Mouse (Mus musculus): ENCODE results near the gene Gzf1. TPM values are rescaled to one million over a fixed set of nuclear protein-coding genes. Genes with fewer than 3 reads are reported as not detected.

Gene Gzf1
- polyA plus RNA-seq, 2 experiments, result 15.3 to 21.6 TPM

DNA sequence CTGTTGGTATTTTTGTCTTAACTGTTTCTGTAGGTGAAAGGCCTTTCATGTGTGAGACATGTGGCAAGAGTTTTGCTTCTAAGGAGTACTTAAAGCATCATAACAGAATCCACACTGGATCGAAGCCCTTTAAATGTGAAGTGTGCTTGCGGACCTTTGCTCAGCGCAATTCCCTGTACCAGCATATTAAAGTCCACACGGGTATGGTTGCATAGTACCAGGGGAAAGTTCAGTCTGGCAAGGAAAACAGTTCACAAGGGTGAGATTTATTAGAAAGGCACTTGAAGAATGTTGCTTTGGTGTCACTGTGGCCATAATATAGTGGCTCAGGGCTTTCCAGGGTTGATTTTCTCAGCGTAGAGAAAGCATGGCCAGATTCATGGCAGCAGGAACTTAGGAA lies 7.1 kb downstream of the Gzf1 start:
- Histone ChIP-seq H3K27me3 (ENCODE audit: control insufficient read depth, insufficient read depth, low read length) (no peaks in the 10 kb centered on the region), H3K4me2 (replicated peaks; ENCODE audit: low read depth, low read length, severe bottlenecking) (no peak overlapping the region), H3K4me1 (ENCODE audit: control insufficient read depth, insufficient read depth, low read length) (no peaks in the 10 kb centered on the region), H3K9me3 (ENCODE audit: control insufficient read depth, low read length) (no peaks in the 10 kb centered on the region), H3K36me3 (ENCODE audit: control insufficient read depth, insufficient read depth, low read length) (peaks cover 76% of the 10 kb centered on the region), H3K27ac (replicated peaks; ENCODE audit: low read depth, low read length) (no peak overlapping the region), H3K4me3 (replicated peaks; ENCODE audit: low read length) (no peak overlapping the region), H3K9ac (ENCODE audit: low read depth, low read length, severe bottlenecking) (no peak overlapping the region)
- no peak for ATAC-seq (ENCODE audit: low FRiP score, low read depth)
- 91% methylated on average over 5 of the region's 5 CpGs for WGBS
- DNase-seq (ENCODE audit: low spot score), result no peak
- no peak for TF ChIP-seq POLR2A (IDR thresholded peaks at IDR 0.05; ENCODE audit: borderline replicate concordance, extremely low read depth, insufficient read depth, insufficient read length)

DNA sequence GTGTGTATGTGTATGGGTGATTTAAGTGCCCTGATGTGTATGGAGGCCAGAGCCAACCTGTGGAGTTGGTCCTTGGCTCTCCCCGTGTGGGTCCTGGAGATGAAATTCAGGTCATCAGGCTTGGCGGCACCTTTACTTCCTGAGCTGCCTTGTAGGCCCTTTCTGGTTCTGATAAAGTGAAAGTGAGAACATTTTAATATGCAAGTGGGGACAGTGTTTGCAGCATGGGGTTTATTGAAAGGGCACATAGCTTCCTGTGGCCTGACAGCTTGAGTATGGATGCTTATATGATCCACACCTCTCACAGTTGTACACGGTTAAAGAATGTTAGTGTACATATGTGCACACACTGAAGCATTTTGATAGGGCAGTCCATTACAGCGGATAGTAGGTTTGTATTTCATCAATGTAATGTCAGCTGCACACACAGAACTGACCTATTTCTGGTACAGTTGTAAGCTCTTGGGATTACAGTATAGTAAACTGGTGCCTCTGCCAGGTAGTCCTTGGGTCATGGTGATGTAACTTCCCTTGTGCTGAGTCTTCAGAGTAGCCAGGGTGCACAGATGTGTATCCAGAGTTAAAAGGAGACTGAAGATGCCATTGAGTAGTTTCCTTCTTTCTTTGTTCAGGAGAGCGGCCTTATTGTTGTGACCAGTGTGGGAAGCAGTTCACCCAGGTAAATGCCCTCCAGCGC lies 8.8 kb downstream of the Gzf1 start:
- Histone ChIP-seq H3K36me3 (ENCODE audit: control insufficient read depth, insufficient read depth, low read length) (peaks cover 69% of the 10 kb centered on the region), H3K27me3 (ENCODE audit: control insufficient read depth, insufficient read depth, low read length) (no peaks in the 10 kb centered on the region), H3K9ac (ENCODE audit: low read depth, low read length, severe bottlenecking) (no peak overlapping the region), H3K4me2 (replicated peaks; ENCODE audit: low read depth, low read length, severe bottlenecking) (no peak overlapping the region), H3K27ac (replicated peaks; ENCODE audit: low read depth, low read length) (no peak overlapping the region), H3K9me3 (ENCODE audit: control insufficient read depth, low read length) (no peaks in the 10 kb centered on the region), H3K4me1 (ENCODE audit: control insufficient read depth, insufficient read depth, low read length) (peaks cover 6% of the 10 kb centered on the region), H3K4me3 (replicated peaks; ENCODE audit: low read length) (no peak overlapping the region)
- DNase-seq (ENCODE audit: low spot score) (no peak), ATAC-seq (ENCODE audit: low FRiP score, low read depth) (no peak)
- 92% methylated on average over 6 of the region's 6 CpGs for WGBS
- TF ChIP-seq POLR2A (IDR thresholded peaks at IDR 0.05; ENCODE audit: borderline replicate concordance, extremely low read depth, insufficient read depth, insufficient read length), result no peak

DNA sequence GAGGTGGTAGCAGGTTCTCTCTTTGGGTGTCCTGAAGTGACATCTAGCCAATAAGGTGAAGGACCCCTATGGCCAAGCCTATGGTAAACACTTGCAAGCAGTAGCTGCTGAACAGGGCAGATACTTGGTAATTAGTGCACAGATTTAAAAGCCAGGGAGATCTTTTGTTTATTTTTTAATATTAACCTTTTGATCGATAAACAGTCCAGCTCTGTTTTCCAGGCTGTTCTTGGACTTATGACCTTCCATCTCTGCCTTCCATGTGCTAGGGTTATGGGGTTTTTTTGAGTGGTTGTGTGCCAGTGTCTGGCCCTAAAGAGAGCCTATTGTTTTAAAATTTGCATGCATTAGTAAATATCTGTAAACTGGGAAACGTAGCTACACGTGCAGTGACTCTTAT lies 9.5 kb downstream of the Gzf1 start:
- no peak overlapping the region for H3K4me3 ChIP-seq (replicated peaks; ENCODE audit: low read length)
- no peaks in the 10 kb centered on the region for H3K27me3 ChIP-seq (ENCODE audit: control insufficient read depth, insufficient read depth, low read length)
- peaks cover 6% of the 10 kb centered on the region for H3K4me1 ChIP-seq (ENCODE audit: control insufficient read depth, insufficient read depth, low read length)
- H3K9me3 ChIP-seq (ENCODE audit: control insufficient read depth, low read length), result no peaks in the 10 kb centered on the region
- peaks cover 68% of the 10 kb centered on the region for H3K36me3 ChIP-seq (ENCODE audit: control insufficient read depth, insufficient read depth, low read length)
- ATAC-seq (ENCODE audit: low FRiP score, low read depth) (no peak), DNase-seq (ENCODE audit: low spot score) (no peak)
- H3K4me2 ChIP-seq (replicated peaks; ENCODE audit: low read depth, low read length, severe bottlenecking), result no peak overlapping the region
- 95% methylated on average over 3 of the region's 3 CpGs for WGBS
- no peak overlapping the region for H3K27ac ChIP-seq (replicated peaks; ENCODE audit: low read depth, low read length)
- H3K9ac ChIP-seq (ENCODE audit: low read depth, low read length, severe bottlenecking), result no peak overlapping the region
- no peak for TF ChIP-seq POLR2A (IDR thresholded peaks at IDR 0.05; ENCODE audit: borderline replicate concordance, extremely low read depth, insufficient read depth, insufficient read length)

DNA sequence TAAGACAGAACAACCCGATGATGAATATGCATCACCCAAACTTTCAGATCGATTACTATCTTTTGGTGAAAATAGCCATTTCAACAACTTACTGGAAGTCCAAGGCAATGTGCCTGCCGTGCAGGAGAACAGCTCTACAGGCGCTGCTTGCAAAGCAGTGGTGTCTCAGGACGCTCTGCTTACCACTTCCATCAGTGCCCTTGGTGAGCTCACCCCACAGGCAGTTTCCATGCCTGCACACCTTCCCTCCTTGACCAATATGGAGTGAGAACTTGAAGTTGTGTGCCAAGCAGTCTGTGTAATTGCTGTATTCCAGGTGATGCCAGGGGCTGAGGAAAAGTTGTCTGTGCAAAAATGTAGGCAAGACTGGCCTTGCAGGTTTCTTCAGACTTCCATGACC lies 10.0 kb downstream of the Gzf1 start:
- TF ChIP-seq POLR2A (IDR thresholded peaks at IDR 0.05; ENCODE audit: borderline replicate concordance, extremely low read depth, insufficient read depth, insufficient read length), result no peak
- DNase-seq (ENCODE audit: low spot score) (no peak), ATAC-seq (ENCODE audit: low FRiP score, low read depth) (no peak)
- 97% methylated on average over 5 of the region's 5 CpGs for WGBS
- peaks cover 64% of the 10 kb centered on the region for H3K36me3 ChIP-seq (ENCODE audit: control insufficient read depth, insufficient read depth, low read length)
- H3K4me1 ChIP-seq (ENCODE audit: control insufficient read depth, insufficient read depth, low read length), result peaks cover 6% of the 10 kb centered on the region
- H3K27me3 ChIP-seq (ENCODE audit: control insufficient read depth, insufficient read depth, low read length), result no peaks in the 10 kb centered on the region
- no peak overlapping the region for H3K4me2 ChIP-seq (replicated peaks; ENCODE audit: low read depth, low read length, severe bottlenecking)
- no peak overlapping the region for H3K27ac ChIP-seq (replicated peaks; ENCODE audit: low read depth, low read length)
- H3K4me3 ChIP-seq (replicated peaks; ENCODE audit: low read length), result no peak overlapping the region
- no peak overlapping the region for H3K9ac ChIP-seq (ENCODE audit: low read depth, low read length, severe bottlenecking)
- H3K9me3 ChIP-seq (ENCODE audit: control insufficient read depth, low read length), result no peaks in the 10 kb centered on the region

DNA sequence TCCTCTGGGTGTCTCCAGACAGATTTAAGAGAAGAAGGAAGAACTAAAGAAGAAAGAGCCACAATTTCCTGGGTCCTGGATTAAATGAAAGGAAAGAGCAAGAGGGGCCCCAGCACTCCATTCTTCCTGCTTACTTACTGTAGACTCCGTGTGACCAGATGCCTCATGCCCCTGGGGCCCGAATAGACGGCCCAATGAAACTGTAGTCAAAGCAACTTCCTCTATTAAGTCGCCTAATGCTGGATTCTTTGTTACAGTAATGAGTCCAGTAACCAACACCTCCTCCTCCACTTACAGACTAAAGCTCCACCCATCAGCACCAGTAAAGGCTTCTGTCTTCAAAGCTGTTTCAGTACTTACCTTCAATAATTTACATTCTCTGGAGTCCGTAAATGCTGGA lies 17.7 kb downstream of the Gzf1 start:
- Histone ChIP-seq H3K27me3 (ENCODE audit: control insufficient read depth, insufficient read depth, low read length) (no peaks in the 10 kb centered on the region), H3K9ac (ENCODE audit: low read depth, low read length, severe bottlenecking) (no peak overlapping the region), H3K4me3 (replicated peaks; ENCODE audit: low read length) (no peak overlapping the region), H3K4me2 (replicated peaks; ENCODE audit: low read depth, low read length, severe bottlenecking) (no peak overlapping the region), H3K27ac (replicated peaks; ENCODE audit: low read depth, low read length) (no peak overlapping the region), H3K36me3 (ENCODE audit: control insufficient read depth, insufficient read depth, low read length) (peaks cover 26% of the 10 kb centered on the region), H3K4me1 (ENCODE audit: control insufficient read depth, insufficient read depth, low read length) (peaks cover 4% of the 10 kb centered on the region), H3K9me3 (ENCODE audit: control insufficient read depth, low read length) (no peaks in the 10 kb centered on the region)
- DNase-seq (ENCODE audit: low spot score) (no peak), ATAC-seq (ENCODE audit: low FRiP score, low read depth) (no peak)
- 38% methylated on average over 5 of the region's 5 CpGs for WGBS
- TF ChIP-seq POLR2A (IDR thresholded peaks at IDR 0.05; ENCODE audit: borderline replicate concordance, extremely low read depth, insufficient read depth, insufficient read length), result no peak
